Mouse (Mus musculus) spleen, postnatal 4 days (tissue): ENCODE results near the gene Ephb3.
"Not testable (repeated sequence)": the region's sequence is repeated elsewhere in the genome, so short reads cannot be mapped to it uniquely, and the experiment has no call there.

ENCODE experiments used
- DNase-seq, 2 experiments: peaks; one replicate each; pipeline ENCODE4 v3.0.0; 2022; ENCODE audit warnings: low spot score in 2 of 2

The Ephb3 gene

GRCm38 (mm10) chr16:21204367-21205092 lies at the start of gene Ephb3:
Gene Ephb3 (plus strand): TSS chr16:21204755.
- DNase-seq, result peak; percentile 85 to 90

- DNase-seq, result not testable (repeated sequence)
Observed at GRCm38 (mm10) chr16:21156261-21156660, 48.3 kb upstream of the Ephb3 start.

GRCm38 (mm10) chr16:21159226-21159625 lies 45.3 kb upstream of the Ephb3 start:
- DNase-seq, result not testable (repeated sequence)

GRCm38 (mm10) chr16:21163423-21163822 lies 41.1 kb upstream of the Ephb3 start:
- DNase-seq, result not testable (repeated sequence)

GRCm38 (mm10) chr16:21165343-21166220 lies 39.0 kb upstream of the Ephb3 start:
- DNase-seq, result not testable (repeated sequence)

GRCm38 (mm10) chr16:21168730-21169129 lies 35.8 kb upstream of the Ephb3 start:
- DNase-seq, result no peak

- DNase-seq, result no peak
Observed at GRCm38 (mm10) chr16:21175236-21175635, 29.3 kb upstream of the Ephb3 start.

- DNase-seq, result no peak
Observed at GRCm38 (mm10) chr16:21182108-21182507, 22.4 kb upstream of the Ephb3 start.

- no peak for DNase-seq
Observed at GRCm38 (mm10) chr16:21184697-21185096, 19.9 kb upstream of the Ephb3 start.

GRCm38 (mm10) chr16:21187568-21187967 lies 17.0 kb upstream of the Ephb3 start:
- DNase-seq, result no peak

- no peak for DNase-seq
Observed at GRCm38 (mm10) chr16:21188345-21188744, 16.2 kb upstream of the Ephb3 start.

GRCm38 (mm10) chr16:21191569-21191968 lies 13.0 kb upstream of the Ephb3 start:
- DNase-seq, result no peak

- no peak for DNase-seq
Observed at GRCm38 (mm10) chr16:21192509-21193354, 11.8 kb upstream of the Ephb3 start.

- no peak for DNase-seq
Observed at GRCm38 (mm10) chr16:21194182-21194581, 10.4 kb upstream of the Ephb3 start.

GRCm38 (mm10) chr16:21195260-21195866 lies 9.2 kb upstream of the Ephb3 start:
- no peak for DNase-seq

GRCm38 (mm10) chr16:21196576-21196975 lies 8.0 kb upstream of the Ephb3 start:
- no peak for DNase-seq

GRCm38 (mm10) chr16:21197542-21197941 lies 7.0 kb upstream of the Ephb3 start:
- DNase-seq, result no peak

- no peak for DNase-seq
Observed at GRCm38 (mm10) chr16:21198006-21198405, 6.5 kb upstream of the Ephb3 start.

GRCm38 (mm10) chr16:21198529-21198928 lies 6.0 kb upstream of the Ephb3 start:
- DNase-seq, result no peak

GRCm38 (mm10) chr16:21199426-21199825 lies 5.1 kb upstream of the Ephb3 start:
- DNase-seq, result no peak

- DNase-seq, result no peak
Observed at GRCm38 (mm10) chr16:21202731-21203130, 1.8 kb upstream of the Ephb3 start.
